Mouse (Mus musculus) kidney, adult 2 months (tissue): ENCODE measurements at regions not wholly inside any gene's neighbourhood (a gene's known extent, or its start where the extent isn't known, plus 50 kb on each side); places are given as distances from the start of the nearest gene placed in this dataset.

Source experiments
- CTCF ChIP-seq: fragments of 200-500 bp; conservative IDR thresholded peaks from 2 replicates; pipeline ENCODE4 v1.5.1; 2011; ENCODE audit warnings: low read depth, mild to moderate bottlenecking, control low read depth, low read length, moderate library complexity, mixed read lengths; ENCODE audit not compliant: insufficient read depth, insufficient read length
- POLR2A ChIP-seq: fragments of 200-500 bp; IDR thresholded peaks from one replicate; pipeline ENCODE4 v1.6.1; 2011; ENCODE audit warnings: low read depth, low read length, control low read depth

DNA sequence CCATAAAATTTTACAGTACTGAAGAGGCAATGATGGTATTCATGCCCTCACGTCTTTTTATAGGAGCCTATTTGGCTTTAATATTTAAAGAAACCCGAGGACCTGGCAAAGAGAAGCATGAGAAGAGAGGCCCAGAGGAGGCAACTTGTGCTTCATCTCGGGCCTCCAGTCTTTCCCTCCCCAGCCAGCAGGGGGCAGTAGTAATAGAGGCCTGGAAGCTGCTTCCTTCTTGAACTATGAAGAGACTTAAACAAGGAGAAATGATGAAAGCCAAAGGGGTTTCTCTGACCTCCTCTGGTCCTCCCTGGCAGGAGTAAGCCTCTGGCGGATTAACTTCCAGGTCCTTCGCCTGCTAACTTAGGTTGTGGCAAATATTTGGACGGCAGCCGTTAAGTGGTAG, 284.5 kb downstream of the Hlx start:
- TF ChIP-seq POLR2A, result no peak
- TF ChIP-seq CTCF, result peak; percentile 74
